28 mouse cellular contexts compared by ENCODE assay signal in the genomic region with DNA sequence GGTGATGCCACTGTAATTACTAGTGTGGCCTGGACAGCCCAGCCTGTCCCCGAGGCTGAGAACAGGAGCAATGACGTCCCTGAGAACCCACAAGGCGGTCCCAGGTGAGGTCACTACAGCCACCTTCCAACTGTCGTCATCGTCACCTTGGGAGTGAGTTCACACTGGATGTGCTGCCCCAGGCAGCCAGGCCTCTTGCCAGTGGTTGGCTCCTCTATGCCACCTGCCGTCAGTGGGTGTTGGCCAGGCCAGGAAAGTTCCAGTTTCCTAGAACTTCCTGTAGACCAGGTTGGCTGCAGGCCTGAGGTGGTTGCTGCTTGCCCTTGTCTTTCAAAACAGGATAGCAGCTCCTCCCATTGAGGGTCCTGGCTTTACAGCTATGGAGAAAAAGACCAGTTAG. TPM values are rescaled to one million over a fixed set of nuclear protein-coding genes. Genes with fewer than 3 reads are reported as not detected.
DNase-seq lines count a peak whose midpoint lies in the region; ATAC-seq and TF ChIP-seq lines count a peak whose summit lies in the region.
"Had no signal": no experiment of that assay in that cellular context is flagged by ENCODE, and none has a peak within 500 bp of the region (broad histone marks: within the 10 kb centered on the region; RNA-seq: fewer than 3 reads in every experiment).

No protein-coding gene starts in this region.

- H3K9me3 ChIP-seq in kidney, embryonic 14.5 days (ENCODE audit: control insufficient read depth, low read length) = no peaks in the 10 kb centered on the region
- H3K9me3 ChIP-seq: forebrain, embryonic 12.5 days; heart, embryonic 10.5 days; hindbrain, embryonic 13.5 days; limb, embryonic 13.5 days; lung, embryonic 15.5 days; megakaryocyte, embryonic 14.5 days; midbrain, embryonic 12.5 days; stomach, embryonic 15.5 days had no signal

- H3K27ac ChIP-seq in kidney, adult 2 months (ENCODE audit: insufficient read depth, low read depth, low read length) = no peak overlapping the region
- H3K27ac ChIP-seq in kidney, embryonic 14.5 days (ENCODE audit: low read depth, low read length) = no peak overlapping the region
- H3K27ac ChIP-seq: forebrain, embryonic 12.5 days; hindbrain, embryonic 13.5 days; layer of hippocampus, adult 2 months; limb, embryonic 13.5 days; lung, embryonic 15.5 days; midbrain, embryonic 12.5 days; stomach, embryonic 15.5 days had no signal

- TF ChIP-seq CTCF in kidney, adult 2 months (conservative IDR thresholded peaks at IDR 0.05; ENCODE audit: insufficient read depth, insufficient read length, low read depth, low read length) = no peak; the same call in 1 of the 2 replicates

- peak; percentile 50 for DNase-seq in gastrocnemius, postnatal 25 days
- DNase-seq in gastrocnemius, postnatal 4 days (ENCODE audit: low spot score in 2 of 2) = no peak
- DNase-seq in kidney, adult 2 months = peak; percentile 63
- DNase-seq in gonadal fat pad, adult 2 months (ENCODE audit: low read depth) = peak; percentile 22
- peak; percentile 51 to 54 for DNase-seq in kidney, postnatal 36 days
- DNase-seq in embryo, embryonic 11 days = no peak
- DNase-seq: adrenal gland, postnatal 25 days; cerebellum, adult 11-12 months; cerebellum, adult 9-11 months; gastrocnemius, postnatal 36 days; heart, postnatal 4 days; lung, postnatal 4 days; retina, postnatal 1 day; right cerebral cortex, postnatal 14 days had no signal

- H3K36me3 ChIP-seq in kidney, adult 2 months (ENCODE audit: control insufficient read depth, insufficient read depth, low read length) = no peaks in the 10 kb centered on the region
- no peaks in the 10 kb centered on the region for H3K36me3 ChIP-seq in kidney, embryonic 14.5 days (ENCODE audit: control insufficient read depth, insufficient read depth, low read length)
- H3K36me3 ChIP-seq: forebrain, embryonic 12.5 days; heart, embryonic 10.5 days; hindbrain, embryonic 13.5 days; limb, embryonic 13.5 days; lung, embryonic 15.5 days; midbrain, embryonic 12.5 days; stomach, embryonic 15.5 days had no signal

- no peak overlapping the region for H3K9ac ChIP-seq in kidney, embryonic 14.5 days (ENCODE audit: low read depth, low read length)
- H3K9ac ChIP-seq: forebrain, embryonic 12.5 days; hindbrain, embryonic 13.5 days; limb, embryonic 13.5 days; lung, embryonic 15.5 days; midbrain, embryonic 12.5 days; stomach, embryonic 15.5 days had no signal

- WGBS in kidney, adult 2 months = 64% methylated on average over 6 of the region's 6 CpGs
- WGBS in kidney, embryonic 14.5 days = 78% methylated on average over 6 of the region's 6 CpGs

- H3K4me2 ChIP-seq in kidney, embryonic 14.5 days (replicated peaks; ENCODE audit: low read depth, low read length) = no peak overlapping the region
- H3K4me2 ChIP-seq: forebrain, embryonic 12.5 days; hindbrain, embryonic 13.5 days; limb, embryonic 13.5 days; liver, embryonic 11.5 days; lung, embryonic 15.5 days; midbrain, embryonic 12.5 days; stomach, embryonic 15.5 days had no signal

- peaks cover 3% of the 10 kb centered on the region; the same call in 1 of the 2 replicates for H3K4me1 ChIP-seq in kidney, adult 2 months (ENCODE audit: control insufficient read depth, insufficient read depth, low read length)
- H3K4me1 ChIP-seq in kidney, embryonic 14.5 days (ENCODE audit: control insufficient read depth, insufficient read depth, low read length) = peaks cover 16% of the 10 kb centered on the region

- TF ChIP-seq POLR2A in kidney, adult 2 months (IDR thresholded peaks at IDR 0.05; ENCODE audit: low read depth, low read length) = no peak

- H3K27me3 ChIP-seq in kidney, adult 2 months (replicated peaks; ENCODE audit: control insufficient read depth, insufficient read depth, low read length) = no peaks in the 10 kb centered on the region
- 0 out of 2 replicates have a peak, but pooled peaks cover 2% of the 10 kb centered on the region for H3K27me3 ChIP-seq in kidney, embryonic 14.5 days (ENCODE audit: control insufficient read depth, insufficient read depth, low read length)
- H3K27me3 ChIP-seq: forebrain, embryonic 12.5 days; limb, embryonic 13.5 days; lung, embryonic 15.5 days; stomach, embryonic 15.5 days had no signal

- ATAC-seq in kidney, embryonic 14.5 days (ENCODE audit: low FRiP score, low TSS enrichment) = no peak
- ATAC-seq: intestine, embryonic 16.5 days had no signal

- no peak overlapping the region for H3K4me3 ChIP-seq in kidney, adult 2 months (ENCODE audit: insufficient read depth, low read depth, low read length)
- no peak overlapping the region for H3K4me3 ChIP-seq in kidney, embryonic 14.5 days (ENCODE audit: low read length)
- H3K4me3 ChIP-seq: erythroblast, embryonic 14.5 days; forebrain, embryonic 12.5 days; heart, embryonic 10.5 days; hindbrain, embryonic 13.5 days; layer of hippocampus, adult 2 months; limb, embryonic 13.5 days; lung, embryonic 15.5 days; megakaryocyte, embryonic 14.5 days; midbrain, embryonic 12.5 days; myocyte; stomach, embryonic 15.5 days had no signal

RNA-seq across cellular contexts. Expression of gene Kif26a, which starts 40.9 kb away (rescaled TPM):
- 1 to 10 TPM; 5.3 to 5.5 TPM for total RNA-seq in gastrocnemius, postnatal 25 days (2021)
- 10 to 100 TPM; 14.5 to 15.8 TPM for total RNA-seq in gastrocnemius, postnatal 4 days (2021)
- polyA plus RNA-seq in kidney, adult 2 months (2012; rRNA removed) = 3.8 and 4.2 TPM in 2 replicates
- 2.2 and 3.8 TPM in 2 replicates for polyA plus RNA-seq in kidney, embryonic 14.5 days (2014; fragmentation: Nextera tagmentation; extraction: Ambion mirVana)
- 8.8 and 10.5 TPM in 2 replicates for polyA plus RNA-seq in gonadal fat pad, adult 2 months (2012; rRNA removed)
- polyA plus RNA-seq: erythroblast, embryonic 14.5 days had no signal

Comparison
In these comparisons a context has a peak if more than half of its experiments do, and no peak if none do; other contexts are left out.
1. DNase-seq: peak in gastrocnemius, postnatal 25 days (single experiment), kidney, adult 2 months (single experiment), gonadal fat pad, adult 2 months (single experiment) and kidney, postnatal 36 days (2 of 2); none in gastrocnemius, postnatal 4 days (0 of 2) and embryo, embryonic 11 days (single experiment).